Mouse (Mus musculus): ENCODE measurements around the gene Mrpl33. TPM values are rescaled to one million over a fixed set of nuclear protein-coding genes. Genes with fewer than 3 reads are reported as not detected.
A peak's percentile ranks its signal among the peaks of the same experiment; 100 is the strongest.
"Not testable (repeated sequence)": the region's sequence is repeated elsewhere in the genome, so short reads cannot be mapped to it uniquely, and the experiment has no call there.

The Mrpl33 gene
- polyA plus RNA-seq, 1 experiment from 2014 or later = 326 TPM

- Histone ChIP-seq H3K36me3 (ENCODE audit: control insufficient read depth, insufficient read depth, low read length) (peaks cover 26% of the 10 kb centered on the region), H3K27me3 (ENCODE audit: control insufficient read depth, insufficient read depth, low read length) (no peaks in the 10 kb centered on the region), H3K9ac (replicated peaks; ENCODE audit: low read depth, low read length) (peak overlapping the region; percentile 80), H3K27ac (ENCODE audit: low read length) (peak overlapping the region; percentile 92; the same call in 1 of the 2 replicates), H3K4me2 (replicated peaks; ENCODE audit: low read depth, low read length) (peak overlapping the region; percentile 52), H3K4me1 (ENCODE audit: control insufficient read depth, insufficient read depth, low read length) (peaks cover 11% of the 10 kb centered on the region; the same call in 1 of the 2 replicates), H3K4me3 (ENCODE audit: low read depth, low read length) (peak overlapping the region; percentile 74), H3K9me3 (ENCODE audit: control insufficient read depth, low read depth, low read length) (no peaks in the 10 kb centered on the region)
- 46% methylated on average over 6 of the region's 6 CpGs for WGBS
- ATAC-seq (ENCODE audit: insufficient number of reproducible peaks, insufficient read depth, low FRiP score, low read depth) = no peak
Measured at GRCm38 (mm10) chr5:31614339-31615025, 17.7 kb downstream of the Mrpl33 start.

GRCm38 (mm10) chr5:31620326-31620725 is 23.6 kb downstream of the Mrpl33 start:
- ATAC-seq (ENCODE audit: insufficient number of reproducible peaks, insufficient read depth, low FRiP score, low read depth) = no peak
- Histone ChIP-seq H3K4me1 (ENCODE audit: control insufficient read depth, insufficient read depth, low read length) (peaks cover 2% of the 10 kb centered on the region; the same call in 1 of the 2 replicates), H3K27ac (ENCODE audit: low read length) (no peak overlapping the region), H3K9me3 (ENCODE audit: control insufficient read depth, low read depth, low read length) (no peaks in the 10 kb centered on the region), H3K4me3 (ENCODE audit: low read depth, low read length) (no peak overlapping the region), H3K36me3 (ENCODE audit: control insufficient read depth, insufficient read depth, low read length) (peaks cover 43% of the 10 kb centered on the region), H3K9ac (replicated peaks; ENCODE audit: low read depth, low read length) (no peak overlapping the region), H3K4me2 (replicated peaks; ENCODE audit: low read depth, low read length) (no peak overlapping the region), H3K27me3 (ENCODE audit: control insufficient read depth, insufficient read depth, low read length) (no peaks in the 10 kb centered on the region)
- WGBS = 91% methylated on average over 3 of the region's 3 CpGs

DNA sequence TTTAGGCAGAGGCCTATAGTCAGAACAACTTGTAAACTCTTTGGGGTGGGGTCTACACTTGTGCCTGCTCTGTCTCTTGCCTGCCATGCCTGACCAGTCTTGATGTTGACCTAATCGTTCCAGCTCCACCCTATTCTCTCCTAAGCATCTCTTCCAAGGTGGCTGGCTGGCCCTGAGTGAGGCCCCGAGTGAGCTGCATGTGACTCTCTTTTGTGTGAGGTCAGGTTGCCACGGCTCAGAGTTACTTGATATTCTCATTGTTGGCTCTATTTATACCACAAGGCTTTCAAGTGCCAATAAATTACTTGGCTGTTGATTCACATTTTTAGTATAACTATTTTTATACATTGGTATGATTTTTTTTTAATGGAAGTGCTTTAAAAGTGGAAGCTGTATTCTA is 30.4 kb downstream of the Mrpl33 start:
- no peak overlapping the region for H3K4me2 ChIP-seq (replicated peaks; ENCODE audit: low read depth, low read length)
- H3K27me3 ChIP-seq (ENCODE audit: control insufficient read depth, insufficient read depth, low read length) = no peaks in the 10 kb centered on the region
- H3K27ac ChIP-seq (ENCODE audit: low read length) = no peak overlapping the region
- 37% methylated on average over 3 of the region's 3 CpGs for WGBS
- no peak overlapping the region for H3K9ac ChIP-seq (replicated peaks; ENCODE audit: low read depth, low read length)
- H3K36me3 ChIP-seq (ENCODE audit: control insufficient read depth, insufficient read depth, low read length) = peaks cover 10% of the 10 kb centered on the region; the same call in 1 of the 2 replicates
- H3K9me3 ChIP-seq (ENCODE audit: control insufficient read depth, low read depth, low read length) = no peaks in the 10 kb centered on the region
- H3K4me1 ChIP-seq (ENCODE audit: control insufficient read depth, insufficient read depth, low read length) = no peaks in the 10 kb centered on the region
- H3K4me3 ChIP-seq (ENCODE audit: low read depth, low read length) = no peak overlapping the region
- ATAC-seq (ENCODE audit: insufficient number of reproducible peaks, insufficient read depth, low FRiP score, low read depth) = no peak

DNA sequence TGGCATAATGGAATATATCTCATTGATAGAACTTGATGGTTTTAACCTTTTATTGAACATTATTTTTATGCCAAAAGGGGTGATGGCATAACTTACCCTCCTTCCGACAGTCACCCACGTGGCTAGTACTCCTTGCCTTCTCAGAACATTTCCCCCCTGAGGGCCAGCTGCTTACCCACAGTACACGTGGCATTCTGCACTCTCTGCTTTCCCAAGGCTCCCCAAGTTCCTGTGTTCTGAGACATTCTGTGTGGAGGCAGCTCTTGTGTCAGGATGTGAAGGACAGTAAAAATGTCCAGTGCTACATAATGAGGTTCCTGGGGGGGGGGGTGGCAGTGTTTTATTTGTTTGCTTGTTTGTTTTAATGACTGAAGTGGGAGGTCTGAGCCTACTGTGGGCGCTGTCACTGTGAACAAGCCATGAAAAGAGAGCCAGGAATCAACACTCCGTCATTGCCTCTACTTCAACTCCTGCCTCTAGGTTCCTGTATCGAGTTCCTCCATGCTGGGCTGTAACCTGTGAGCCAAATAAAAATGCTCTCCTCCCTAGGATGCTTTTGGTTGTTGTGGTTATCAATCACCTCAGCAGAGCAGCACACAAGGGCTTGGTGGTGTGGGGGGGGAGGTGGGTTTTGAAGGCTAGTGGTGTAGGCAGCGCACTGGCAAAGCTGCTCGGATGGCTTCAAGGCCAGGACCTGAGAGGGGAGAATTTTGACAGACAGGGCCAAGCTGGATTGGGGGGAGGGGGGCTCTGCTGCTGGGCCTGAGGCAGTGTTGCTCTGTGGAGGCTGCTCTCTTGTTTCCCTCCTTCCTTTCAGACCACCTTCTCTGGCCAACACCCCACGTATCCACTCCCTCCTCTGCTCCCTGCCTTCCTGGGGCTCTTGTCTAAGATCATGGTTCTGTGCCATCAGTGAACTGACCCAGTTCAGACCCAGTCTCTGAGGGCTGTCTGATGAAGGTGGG is 31.1 kb downstream of the Mrpl33 start:
- no peak overlapping the region for H3K4me2 ChIP-seq (replicated peaks; ENCODE audit: low read depth, low read length)
- no peak for ATAC-seq (ENCODE audit: insufficient number of reproducible peaks, insufficient read depth, low FRiP score, low read depth)
- no peak overlapping the region for H3K9ac ChIP-seq (replicated peaks; ENCODE audit: low read depth, low read length)
- no peaks in the 10 kb centered on the region for H3K4me1 ChIP-seq (ENCODE audit: control insufficient read depth, insufficient read depth, low read length)
- H3K9me3 ChIP-seq (ENCODE audit: control insufficient read depth, low read depth, low read length) = no peaks in the 10 kb centered on the region
- H3K4me3 ChIP-seq (ENCODE audit: low read depth, low read length) = no peak overlapping the region
- H3K36me3 ChIP-seq (ENCODE audit: control insufficient read depth, insufficient read depth, low read length) = peaks cover 4% of the 10 kb centered on the region; the same call in 1 of the 2 replicates
- WGBS = 69% methylated on average over 9 of the region's 9 CpGs
- H3K27me3 ChIP-seq (ENCODE audit: control insufficient read depth, insufficient read depth, low read length) = no peaks in the 10 kb centered on the region
- H3K27ac ChIP-seq (ENCODE audit: low read length) = no peak overlapping the region

- no peaks in the 10 kb centered on the region for H3K27me3 ChIP-seq (ENCODE audit: control insufficient read depth, insufficient read depth, low read length)
- no peak overlapping the region for H3K4me2 ChIP-seq (replicated peaks; ENCODE audit: low read depth, low read length)
- ATAC-seq (ENCODE audit: insufficient number of reproducible peaks, insufficient read depth, low FRiP score, low read depth) = no peak
- no peak overlapping the region for H3K9ac ChIP-seq (replicated peaks; ENCODE audit: low read depth, low read length)
- no peaks in the 10 kb centered on the region; the same call in 1 of the 2 replicates for H3K36me3 ChIP-seq (ENCODE audit: control insufficient read depth, insufficient read depth, low read length)
- WGBS = 89% methylated on average over 8 of the region's 8 CpGs
- no peaks in the 10 kb centered on the region for H3K4me1 ChIP-seq (ENCODE audit: control insufficient read depth, insufficient read depth, low read length)
- H3K27ac ChIP-seq (ENCODE audit: low read length) = no peak overlapping the region
- H3K4me3 ChIP-seq (ENCODE audit: low read depth, low read length) = no peak overlapping the region
- H3K9me3 ChIP-seq (ENCODE audit: control insufficient read depth, low read depth, low read length) = no peaks in the 10 kb centered on the region
Measured at GRCm38 (mm10) chr5:31628555-31628954, 31.8 kb downstream of the Mrpl33 start.

GRCm38 (mm10) chr5:31630064-31630463 is 33.3 kb downstream of the Mrpl33 start:
- H3K4me3 ChIP-seq (ENCODE audit: low read depth, low read length) = no peak overlapping the region
- no peaks in the 10 kb centered on the region; the same call in 1 of the 2 replicates for H3K36me3 ChIP-seq (ENCODE audit: control insufficient read depth, insufficient read depth, low read length)
- H3K4me1 ChIP-seq (ENCODE audit: control insufficient read depth, insufficient read depth, low read length) = no peaks in the 10 kb centered on the region
- peak; percentile 34; the same call in 1 of the 2 replicates for ATAC-seq (ENCODE audit: insufficient number of reproducible peaks, insufficient read depth, low FRiP score, low read depth)
- 29% methylated on average over 5 of the region's 5 CpGs for WGBS
- no peaks in the 10 kb centered on the region for H3K27me3 ChIP-seq (ENCODE audit: control insufficient read depth, insufficient read depth, low read length)
- H3K9me3 ChIP-seq (ENCODE audit: control insufficient read depth, low read depth, low read length) = no peaks in the 10 kb centered on the region
- no peak overlapping the region for H3K4me2 ChIP-seq (replicated peaks; ENCODE audit: low read depth, low read length)
- H3K9ac ChIP-seq (replicated peaks; ENCODE audit: low read depth, low read length) = no peak overlapping the region
- peak overlapping the region; percentile 49; the same call in 1 of the 2 replicates for H3K27ac ChIP-seq (ENCODE audit: low read length)

- not testable (repeated sequence) for ATAC-seq (ENCODE audit: insufficient number of reproducible peaks, insufficient read depth, low FRiP score, low read depth); H3K4me2 ChIP-seq (replicated peaks; ENCODE audit: low read depth, low read length); H3K9ac ChIP-seq (replicated peaks; ENCODE audit: low read depth, low read length); H3K27ac ChIP-seq (ENCODE audit: low read length); H3K36me3 ChIP-seq (ENCODE audit: control insufficient read depth, insufficient read depth, low read length); H3K4me3 ChIP-seq (ENCODE audit: low read depth, low read length); H3K27me3 ChIP-seq (ENCODE audit: control insufficient read depth, insufficient read depth, low read length); H3K9me3 ChIP-seq (ENCODE audit: control insufficient read depth, low read depth, low read length)
- H3K4me1 ChIP-seq (ENCODE audit: control insufficient read depth, insufficient read depth, low read length) = peaks cover 11% of the 10 kb centered on the region; the same call in 1 of the 2 replicates
- 94% methylated on average over 4 of the region's 4 CpGs for WGBS
Measured at GRCm38 (mm10) chr5:31631169-31631568, 34.4 kb downstream of the Mrpl33 start.

DNA sequence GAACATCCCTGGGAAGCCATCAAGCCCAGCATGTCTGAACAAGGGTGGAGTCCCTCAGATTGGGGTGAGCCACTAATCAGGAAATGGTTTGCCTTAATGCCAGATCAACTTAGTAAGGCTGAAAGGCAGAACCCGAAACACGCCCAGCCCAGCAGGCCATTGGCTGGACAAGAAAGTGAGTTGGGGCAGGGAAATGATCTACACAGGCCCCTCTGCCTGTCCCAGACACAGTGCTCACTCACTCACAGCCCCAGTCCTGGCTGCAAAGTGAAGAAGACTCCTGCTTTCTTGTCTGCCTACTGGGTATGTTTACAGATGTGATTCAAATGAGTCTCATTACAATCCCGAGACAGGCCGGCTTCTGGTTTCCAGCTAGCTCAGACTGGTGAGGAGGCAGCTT is 37.4 kb downstream of the Mrpl33 start:
- H3K4me3 ChIP-seq (ENCODE audit: low read depth, low read length) = no peak overlapping the region
- no peaks in the 10 kb centered on the region for H3K27me3 ChIP-seq (ENCODE audit: control insufficient read depth, insufficient read depth, low read length)
- H3K4me2 ChIP-seq (replicated peaks; ENCODE audit: low read depth, low read length) = no peak overlapping the region
- H3K27ac ChIP-seq (ENCODE audit: low read length) = no peak overlapping the region
- H3K9me3 ChIP-seq (ENCODE audit: control insufficient read depth, low read depth, low read length) = no peaks in the 10 kb centered on the region
- no peak overlapping the region for H3K9ac ChIP-seq (replicated peaks; ENCODE audit: low read depth, low read length)
- ATAC-seq (ENCODE audit: insufficient number of reproducible peaks, insufficient read depth, low FRiP score, low read depth) = no peak
- H3K36me3 ChIP-seq (ENCODE audit: control insufficient read depth, insufficient read depth, low read length) = no peaks in the 10 kb centered on the region
- WGBS = 71% methylated on average over 4 of the region's 4 CpGs
- peaks cover 21% of the 10 kb centered on the region; the same call in 1 of the 2 replicates for H3K4me1 ChIP-seq (ENCODE audit: control insufficient read depth, insufficient read depth, low read length)
